Mouse (Mus musculus): ENCODE results near the gene Sorcs2. TPM values are rescaled to one million over a fixed set of nuclear protein-coding genes. Genes with fewer than 3 reads are reported as not detected.

Gene Sorcs2
- total RNA-seq, 2 experiments from 2014 or later = 8.2 to 11.0 TPM

GRCm38 (mm10) chr5:36128513-36128912 lies 269.4 kb downstream of the Sorcs2 start:
- peak in 1 of 2 experiments; percentile 38 for DNase-seq

- DNase-seq = no peak
Observed at GRCm38 (mm10) chr5:36124993-36125392, 272.9 kb downstream of the Sorcs2 start.

- DNase-seq = no peak
Observed at GRCm38 (mm10) chr5:36122987-36123386, 275.0 kb downstream of the Sorcs2 start.

- peak; percentile 43 to 74 for DNase-seq
Observed at GRCm38 (mm10) chr5:36120931-36121341, 277.0 kb downstream of the Sorcs2 start.

GRCm38 (mm10) chr5:36118061-36118460 lies 279.9 kb downstream of the Sorcs2 start:
- no peak for DNase-seq

- DNase-seq = no peak
Observed at GRCm38 (mm10) chr5:36115519-36115918, 282.4 kb downstream of the Sorcs2 start.

- no peak for DNase-seq
Observed at GRCm38 (mm10) chr5:36113696-36114095, 284.2 kb downstream of the Sorcs2 start.

GRCm38 (mm10) chr5:36112696-36113095 lies 285.2 kb downstream of the Sorcs2 start:
- DNase-seq = no peak

- peak; percentile 69 to 80 for DNase-seq
Observed at GRCm38 (mm10) chr5:36111516-36111915, 286.4 kb downstream of the Sorcs2 start.

- no peak for DNase-seq
Observed at GRCm38 (mm10) chr5:36108339-36108887, 289.5 kb downstream of the Sorcs2 start.

- DNase-seq = no peak
Observed at GRCm38 (mm10) chr5:36103483-36103882, 294.5 kb downstream of the Sorcs2 start.

- DNase-seq = peak in 1 of 2 experiments; percentile 27
Observed at GRCm38 (mm10) chr5:36101129-36101528, 296.8 kb downstream of the Sorcs2 start.

- no peak for DNase-seq
Observed at GRCm38 (mm10) chr5:36100488-36100887, 297.5 kb downstream of the Sorcs2 start.

- no peak for DNase-seq
Observed at GRCm38 (mm10) chr5:36099662-36100061, 298.3 kb downstream of the Sorcs2 start.

- DNase-seq = no peak
Observed at GRCm38 (mm10) chr5:36096046-36096445, 301.9 kb downstream of the Sorcs2 start.

GRCm38 (mm10) chr5:36090036-36090435 lies 307.9 kb downstream of the Sorcs2 start:
- no peak for DNase-seq

GRCm38 (mm10) chr5:36089243-36089642 lies 308.7 kb downstream of the Sorcs2 start:
- DNase-seq = peak in 1 of 2 experiments; percentile 21

GRCm38 (mm10) chr5:36086931-36087330 lies 311.0 kb downstream of the Sorcs2 start:
- DNase-seq = no peak

GRCm38 (mm10) chr5:36085621-36086020 lies 312.3 kb downstream of the Sorcs2 start:
- DNase-seq = peak; percentile 30 to 42

GRCm38 (mm10) chr5:36083869-36084565 lies 313.9 kb downstream of the Sorcs2 start:
- DNase-seq = peak; percentile 38 to 66

- DNase-seq = no peak
Observed at GRCm38 (mm10) chr5:36081021-36081420, 316.9 kb downstream of the Sorcs2 start.

GRCm38 (mm10) chr5:36075172-36076074 lies 322.5 kb downstream of the Sorcs2 start:
- DNase-seq = peak; percentile 81 to 86

Data from heart, adult 18-20 months (tissue).